Mouse (Mus musculus): Measurements from ENCODE around the gene Pacs2.

DNA sequence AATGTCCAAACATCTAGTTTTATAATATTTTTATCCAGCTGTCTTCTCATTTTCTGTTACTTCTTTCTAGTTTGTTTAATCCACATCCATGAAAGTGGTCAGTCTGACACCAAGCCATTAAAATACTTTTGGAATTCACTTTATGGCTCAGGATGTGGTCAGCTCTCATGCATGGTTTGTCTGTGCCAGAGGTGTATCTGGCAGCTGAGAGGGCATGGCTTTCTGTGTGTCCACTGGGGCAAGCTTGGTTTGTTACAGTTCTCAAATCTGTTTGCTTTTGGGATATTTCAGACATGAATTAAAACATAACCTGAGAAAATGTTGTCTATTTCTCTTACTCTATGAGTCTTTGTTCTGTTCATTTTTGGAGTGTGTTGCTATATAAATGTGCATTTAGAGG is 7.2 kb downstream of the Pacs2 start:
- TF ChIP-seq CTCF (IDR thresholded peaks at IDR 0.05; ENCODE audit: control insufficient read depth, insufficient read depth, low read length) (no peak), POLR2A (IDR thresholded peaks at IDR 0.05; ENCODE audit: borderline replicate concordance, control insufficient read depth, low read depth, low read length) (no peak)
